Mouse (Mus musculus): ENCODE measurements around the gene Atp8b5. TPM values are rescaled to one million over a fixed set of nuclear protein-coding genes. Genes with fewer than 3 reads are reported as not detected.

Gene Atp8b5
- polyA plus RNA-seq, 1 experiment from 2014 or later: 0.79 TPM

GRCm38 (mm10) chr4:43367787-43368186, 100.8 kb downstream of the Atp8b5 start:
- H3K36me3 ChIP-seq (ENCODE audit: poor library complexity, severe bottlenecking): no peaks in the 10 kb centered on the region
- no peak overlapping the region for H3K4me3 ChIP-seq
- H3K4me2 ChIP-seq: no peak overlapping the region
- no peak overlapping the region for H3K27ac ChIP-seq
- no peak for ATAC-seq
- no peaks in the 10 kb centered on the region for H3K27me3 ChIP-seq
- no peaks in the 10 kb centered on the region for H3K9me3 ChIP-seq (replicated peaks)
- H3K9ac ChIP-seq: no peak overlapping the region
- no peaks in the 10 kb centered on the region for H3K4me1 ChIP-seq
- WGBS: 94% methylated on average over 9 of the region's 9 CpGs

- Histone ChIP-seq H3K36me3 (ENCODE audit: poor library complexity, severe bottlenecking) (no peaks in the 10 kb centered on the region), H3K4me2 (no peak overlapping the region), H3K27me3 (no peaks in the 10 kb centered on the region), H3K27ac (no peak overlapping the region), H3K4me1 (no peaks in the 10 kb centered on the region), H3K9me3 (replicated peaks) (no peaks in the 10 kb centered on the region), H3K4me3 (no peak overlapping the region), H3K9ac (no peak overlapping the region)
- 81% methylated on average over 11 of the region's 11 CpGs for WGBS
- ATAC-seq: no peak
These were observed 104.4 kb downstream of the Atp8b5 start for GRCm38 (mm10) chr4:43371406-43371805.

- 71% methylated on average over 4 of the region's 4 CpGs for WGBS
- Histone ChIP-seq H3K4me1 (no peaks in the 10 kb centered on the region), H3K9ac (no peak overlapping the region)
These were observed 105.2 kb downstream of the Atp8b5 start for GRCm38 (mm10) chr4:43372155-43372554.

GRCm38 (mm10) chr4:43374266-43374665, 107.3 kb downstream of the Atp8b5 start:
- Histone ChIP-seq H3K27me3 (no peaks in the 10 kb centered on the region), H3K4me2 (no peak overlapping the region), H3K9ac (no peak overlapping the region), H3K27ac (no peak overlapping the region), H3K4me3 (no peak overlapping the region), H3K9me3 (replicated peaks) (no peaks in the 10 kb centered on the region), H3K36me3 (ENCODE audit: poor library complexity, severe bottlenecking) (no peaks in the 10 kb centered on the region), H3K4me1 (no peaks in the 10 kb centered on the region)
- no peak for ATAC-seq
- 84% methylated on average over 4 of the region's 4 CpGs for WGBS

More at GRCm38 (mm10) chr4:43372155-43372554, 105.2 kb downstream of the Atp8b5 start:
- no peak overlapping the region for H3K27ac ChIP-seq
- H3K36me3 ChIP-seq (ENCODE audit: poor library complexity, severe bottlenecking): no peaks in the 10 kb centered on the region
- ATAC-seq: no peak
- no peak overlapping the region for H3K4me2 ChIP-seq
- H3K27me3 ChIP-seq: no peaks in the 10 kb centered on the region
- H3K9me3 ChIP-seq (replicated peaks): no peaks in the 10 kb centered on the region
- H3K4me3 ChIP-seq: no peak overlapping the region

GRCm38 (mm10) chr4:43379601-43380000, 112.6 kb downstream of the Atp8b5 start:
- no peak overlapping the region for H3K4me2 ChIP-seq
- no peaks in the 10 kb centered on the region for H3K36me3 ChIP-seq (ENCODE audit: poor library complexity, severe bottlenecking)
- H3K27ac ChIP-seq: no peak overlapping the region
- peaks cover 21% of the 10 kb centered on the region for H3K4me1 ChIP-seq
- H3K27me3 ChIP-seq: no peaks in the 10 kb centered on the region
- no peaks in the 10 kb centered on the region for H3K9me3 ChIP-seq (replicated peaks)
- H3K9ac ChIP-seq: no peak overlapping the region
- no peak for ATAC-seq
- 90% methylated on average over 6 of the region's 6 CpGs for WGBS
- H3K4me3 ChIP-seq: no peak overlapping the region

- H3K36me3 ChIP-seq (ENCODE audit: poor library complexity, severe bottlenecking): no peaks in the 10 kb centered on the region
- peak overlapping the region; percentile 83 for H3K9ac ChIP-seq
- peak overlapping the region; percentile 85 for H3K4me2 ChIP-seq
- H3K9me3 ChIP-seq (replicated peaks): no peaks in the 10 kb centered on the region
- no peaks in the 10 kb centered on the region for H3K27me3 ChIP-seq
- H3K27ac ChIP-seq: no peak overlapping the region
- H3K4me1 ChIP-seq: peaks cover 21% of the 10 kb centered on the region
- ATAC-seq: peak; percentile 13
- WGBS: 62% methylated on average over 10 of the region's 10 CpGs
- peak overlapping the region; percentile 56 for H3K4me3 ChIP-seq
These were observed 114.0 kb downstream of the Atp8b5 start for GRCm38 (mm10) chr4:43380951-43381350.

GRCm38 (mm10) chr4:43381408-43382154, 114.6 kb downstream of the Atp8b5 start, which contains the start of gene Rusc2:
TSS of gene Rusc2 (plus strand) at chr4:43381979.
- peak within 1 kb of the TSS; percentile 83 for H3K9ac ChIP-seq
- H3K36me3 ChIP-seq (ENCODE audit: poor library complexity, severe bottlenecking): no peaks in the 10 kb centered on the region
- WGBS: under 1% methylated on average over 51 of the region's 63 CpGs
- H3K4me1 ChIP-seq: peaks cover 21% of the 10 kb centered on the region
- ATAC-seq: peak; percentile 96
- H3K4me2 ChIP-seq: peak within 1 kb of the TSS; percentile 85
- H3K27me3 ChIP-seq: no peaks in the 10 kb centered on the region
- peak within 1 kb of the TSS; percentile 65 for H3K27ac ChIP-seq
- peak within 1 kb of the TSS; percentile 56 for H3K4me3 ChIP-seq
- H3K9me3 ChIP-seq (replicated peaks): no peaks in the 10 kb centered on the region

- Histone ChIP-seq H3K9ac (peak overlapping the region; percentile 83), H3K4me3 (peak overlapping the region; percentile 56), H3K27me3 (no peaks in the 10 kb centered on the region), H3K27ac (peak overlapping the region; percentile 65), H3K36me3 (ENCODE audit: poor library complexity, severe bottlenecking) (no peaks in the 10 kb centered on the region), H3K4me2 (peak overlapping the region; percentile 85), H3K9me3 (replicated peaks) (no peaks in the 10 kb centered on the region), H3K4me1 (peaks cover 21% of the 10 kb centered on the region)
- peak; percentile 84 for ATAC-seq
- WGBS: 6% methylated on average over 29 of the region's 33 CpGs
These were observed 115.4 kb downstream of the Atp8b5 start for GRCm38 (mm10) chr4:43382155-43383020.

- Histone ChIP-seq H3K27ac (no peak overlapping the region), H3K4me3 (peak overlapping the region; percentile 56; the same call in 1 of the 2 replicates), H3K27me3 (no peaks in the 10 kb centered on the region), H3K4me2 (peak overlapping the region; percentile 85), H3K36me3 (ENCODE audit: poor library complexity, severe bottlenecking) (no peaks in the 10 kb centered on the region), H3K9me3 (replicated peaks) (no peaks in the 10 kb centered on the region), H3K4me1 (peaks cover 21% of the 10 kb centered on the region), H3K9ac (no peak overlapping the region)
- ATAC-seq: no peak
- 76% methylated on average over 11 of the region's 11 CpGs for WGBS
These were observed 116.5 kb downstream of the Atp8b5 start for GRCm38 (mm10) chr4:43383246-43384082.

GRCm38 (mm10) chr4:43384083-43384460, 117.1 kb downstream of the Atp8b5 start:
- no peaks in the 10 kb centered on the region for H3K9me3 ChIP-seq (replicated peaks)
- H3K36me3 ChIP-seq (ENCODE audit: poor library complexity, severe bottlenecking): no peaks in the 10 kb centered on the region
- 87% methylated on average over 5 of the region's 5 CpGs for WGBS
- H3K9ac ChIP-seq: no peak overlapping the region
- no peak overlapping the region for H3K4me3 ChIP-seq
- H3K27me3 ChIP-seq: no peaks in the 10 kb centered on the region
- no peak overlapping the region for H3K27ac ChIP-seq
- peaks cover 21% of the 10 kb centered on the region for H3K4me1 ChIP-seq
- no peak overlapping the region for H3K4me2 ChIP-seq
- no peak for ATAC-seq

GRCm38 (mm10) chr4:43384541-43384940, 117.6 kb downstream of the Atp8b5 start:
- no peak overlapping the region for H3K9ac ChIP-seq
- peaks cover 21% of the 10 kb centered on the region for H3K4me1 ChIP-seq
- no peak overlapping the region for H3K4me3 ChIP-seq
- no peaks in the 10 kb centered on the region for H3K27me3 ChIP-seq
- H3K36me3 ChIP-seq (ENCODE audit: poor library complexity, severe bottlenecking): no peaks in the 10 kb centered on the region
- no peak for ATAC-seq
- H3K9me3 ChIP-seq (replicated peaks): no peaks in the 10 kb centered on the region
- H3K27ac ChIP-seq: no peak overlapping the region
- WGBS: 95% methylated on average over 3 of the region's 3 CpGs
- no peak overlapping the region for H3K4me2 ChIP-seq
